Mouse (Mus musculus): ENCODE data around the gene Cdk5rap2. TPM values are rescaled to one million over a fixed set of nuclear protein-coding genes. Genes with fewer than 3 reads are reported as not detected.

The Cdk5rap2 gene
- total RNA-seq, 2 experiments from 2014 or later: 4.2 to 17.6 TPM

DNA sequence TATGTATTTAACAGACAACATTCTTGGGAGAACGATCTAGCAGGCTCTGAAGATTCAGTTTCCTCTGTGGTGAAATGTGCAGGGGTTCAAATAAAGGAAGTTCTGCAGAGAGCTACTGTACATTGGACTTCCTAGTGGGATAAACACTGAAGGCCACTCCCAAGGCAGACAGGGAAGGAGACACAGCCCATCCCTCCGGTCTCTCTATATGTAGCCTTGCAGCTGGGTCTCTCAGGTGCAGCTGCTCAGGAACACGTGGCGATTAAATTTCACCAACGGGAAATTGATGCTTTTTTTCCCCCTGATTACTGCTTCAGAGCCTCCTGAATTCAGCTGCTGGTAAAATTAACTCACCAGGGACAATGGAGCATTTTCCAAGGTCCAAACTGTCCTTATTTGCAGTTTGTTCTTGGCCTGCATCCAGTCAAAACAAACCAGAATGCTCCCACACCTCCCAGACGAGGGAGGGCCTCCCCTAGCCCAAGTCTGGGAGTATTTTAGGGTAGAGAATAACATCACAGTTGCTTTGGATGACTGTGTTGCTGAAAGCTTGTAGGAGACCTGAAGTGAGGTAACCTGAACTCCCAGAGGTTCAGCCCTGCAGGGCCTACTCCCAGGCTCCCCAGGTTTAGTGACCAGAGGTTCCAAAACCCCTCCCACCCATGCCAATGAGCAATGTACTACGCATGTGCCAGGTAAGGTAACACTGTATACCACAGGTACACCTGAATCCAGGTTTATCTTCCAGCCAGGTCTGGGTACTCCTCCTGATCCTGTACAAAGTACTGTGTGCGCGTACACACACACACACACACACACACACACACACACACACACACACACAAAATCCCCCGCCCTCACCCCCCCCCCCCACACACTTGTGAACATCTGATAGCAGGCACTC is 189.7 kb downstream of the Cdk5rap2 start:
- ATAC-seq (replicated peaks; ENCODE audit: low FRiP score, poor library complexity, severe bottlenecking): no peak

DNA sequence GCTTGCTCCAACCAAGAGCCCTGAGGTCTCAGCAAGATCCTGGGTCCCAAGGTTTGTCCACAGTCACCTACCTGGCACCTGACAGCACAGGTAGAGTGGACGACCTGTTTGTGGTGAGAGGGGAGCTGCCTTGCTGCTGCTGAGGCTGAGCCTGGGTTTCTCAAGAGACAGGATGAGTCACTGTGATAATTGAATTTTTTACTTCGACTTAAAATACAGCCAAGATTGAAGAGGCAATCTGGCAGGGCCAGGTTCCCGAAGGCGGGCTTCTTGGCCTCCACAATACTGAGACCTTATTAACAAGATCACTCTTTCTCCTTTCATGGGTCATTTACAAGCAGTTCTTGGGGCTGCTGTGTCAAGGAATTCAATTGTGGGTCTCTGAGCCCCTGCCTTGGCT is 190.5 kb downstream of the Cdk5rap2 start:
- no peak for ATAC-seq (replicated peaks; ENCODE audit: low FRiP score, poor library complexity, severe bottlenecking)

DNA sequence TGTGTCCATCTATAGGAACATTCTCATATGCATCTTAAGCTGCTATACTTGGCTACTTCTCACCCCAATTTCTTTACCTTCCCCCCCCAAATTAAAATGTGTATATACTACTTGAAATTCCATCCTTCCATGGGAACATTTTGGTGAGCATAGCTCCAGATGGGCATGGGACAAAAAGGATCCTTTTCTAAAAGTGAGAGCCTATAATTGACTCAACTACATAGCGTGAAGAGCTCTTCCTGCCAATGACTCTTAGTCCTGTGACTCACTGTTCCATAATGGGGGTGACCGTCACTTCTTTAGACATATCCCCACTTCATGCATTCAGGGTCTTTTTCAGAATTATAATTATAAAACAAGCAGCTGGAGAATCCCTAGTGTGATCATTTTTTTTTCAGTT is 224.3 kb downstream of the Cdk5rap2 start:
- no peak for ATAC-seq (replicated peaks; ENCODE audit: low FRiP score, poor library complexity, severe bottlenecking)

Other genes starting within 250 kb of the Cdk5rap2 start
- 21.1 and 21.9 TPM in 2 replicates for gene Megf9, start 124.6 kb upstream of the Cdk5rap2 start, total RNA-seq (2015; ENCODE audit: low replicate concordance)
- gene Megf9, start 124.6 kb upstream of the Cdk5rap2 start, total RNA-seq (2017; ENCODE audit: low replicate concordance): 7.0 and 10.0 TPM in 2 replicates

Data from erythroblast, adult 5-6 weeks (primary cell).